Mouse (Mus musculus): ENCODE results near the gene Kcnc2.
A peak's percentile ranks its signal among the peaks of the same experiment; 100 is the strongest.
"Not testable (repeated sequence)": the region's sequence is repeated elsewhere in the genome, so short reads cannot be mapped to it uniquely, and the experiment has no call there.

Gene Kcnc2

DNA sequence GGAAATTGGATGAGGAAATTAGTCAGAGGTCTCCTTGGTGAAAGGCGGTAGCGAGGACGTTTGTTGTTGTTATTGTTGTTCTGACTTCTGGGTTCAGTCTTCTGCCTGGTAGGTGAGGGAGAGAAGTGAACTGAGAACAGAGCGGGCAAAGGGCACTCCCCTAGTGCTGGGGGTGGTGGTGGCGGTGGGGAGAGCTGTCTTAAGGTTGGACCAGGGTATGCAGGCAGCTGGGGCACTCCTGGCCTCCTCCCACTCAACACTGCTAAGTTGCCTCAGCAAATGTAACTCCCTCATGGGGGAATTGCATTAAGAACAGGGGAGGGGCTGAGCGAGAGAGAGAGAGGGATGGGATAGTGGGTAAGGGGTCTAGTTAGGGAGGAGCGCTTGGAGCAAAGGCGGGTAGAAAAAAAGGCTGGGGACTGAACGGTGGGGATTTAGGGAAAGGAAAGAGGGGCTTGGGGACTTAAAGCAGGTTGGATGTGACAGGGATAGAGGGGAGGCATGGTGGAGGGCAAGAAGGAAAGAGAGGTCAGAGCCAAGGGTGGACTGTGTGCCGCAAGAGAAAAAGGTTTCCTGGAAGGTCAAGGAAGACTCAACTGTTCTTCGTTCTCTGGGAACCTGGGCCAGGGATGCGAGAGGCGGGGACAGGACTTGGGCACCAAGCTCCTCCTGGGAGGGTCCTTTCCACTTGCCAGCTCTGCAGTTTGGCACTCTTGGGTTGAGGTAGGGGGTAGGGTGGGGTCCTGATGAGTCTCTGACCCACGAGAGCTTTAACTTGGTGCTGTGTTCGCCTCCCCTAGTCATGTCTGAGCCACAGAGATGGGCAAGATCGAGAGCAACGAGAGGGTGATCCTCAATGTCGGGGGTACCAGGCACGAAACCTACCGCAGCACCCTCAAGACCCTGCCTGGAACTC is at the start of gene Kcnc2:
Kcnc2 (plus strand) TSS at position 235 of the 916 bp plus-strand sequence.
- peak; percentile 2 for DNase-seq

DNA sequence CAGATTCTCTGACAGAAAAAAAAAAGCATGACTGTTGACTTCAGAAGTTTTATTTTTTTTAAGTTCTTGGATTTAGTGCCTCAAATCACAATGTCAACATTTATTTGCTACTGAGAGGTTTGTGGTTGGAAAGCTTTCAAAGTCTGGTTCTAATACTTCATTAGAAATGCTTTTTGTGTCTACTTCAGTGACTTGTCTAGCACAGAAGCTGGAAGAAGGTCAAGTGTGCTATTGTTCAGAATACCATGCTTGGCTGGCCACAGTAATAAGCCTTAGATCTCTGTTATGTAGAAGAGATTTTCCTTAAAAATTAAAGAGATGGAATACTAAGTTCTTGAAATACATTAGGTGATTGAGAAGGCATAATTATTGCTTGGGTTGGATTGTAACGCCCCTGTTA is 43.8 kb upstream of the Kcnc2 start:
- DNase-seq: no peak

DNA sequence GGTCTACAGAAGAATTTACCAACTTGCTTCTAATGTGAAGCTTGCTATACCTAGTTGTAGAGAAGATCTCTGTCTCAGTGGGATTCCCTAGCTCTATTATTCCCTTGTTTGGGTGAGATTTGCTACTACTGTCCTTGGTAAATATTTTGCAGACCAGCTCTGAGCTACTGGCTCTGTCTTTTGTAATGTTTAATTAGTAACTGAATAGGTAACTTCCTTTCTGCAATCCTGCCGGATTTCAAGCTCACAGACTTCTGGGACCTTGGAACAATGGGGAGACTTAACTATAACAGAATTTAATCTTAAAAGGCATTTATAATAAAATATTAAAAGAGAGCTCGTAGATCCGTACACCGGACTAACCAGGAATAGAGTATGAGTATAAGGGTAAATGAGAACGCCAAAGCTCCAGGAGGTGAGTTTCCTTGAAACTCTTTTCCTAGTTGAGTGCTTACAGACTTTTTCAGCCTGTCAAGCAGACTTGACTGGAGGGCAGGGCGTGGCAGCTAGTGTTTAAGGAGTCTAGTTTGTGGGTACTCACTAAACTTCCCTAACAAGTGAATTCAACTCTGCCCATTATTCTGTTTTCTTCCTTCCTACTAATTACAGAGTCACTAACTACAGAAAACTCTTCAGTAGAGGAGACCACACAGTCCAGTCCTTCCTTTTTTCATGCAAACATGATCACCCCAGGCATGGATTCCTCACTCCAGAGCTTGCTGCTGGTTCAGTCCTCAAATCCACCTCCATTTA is 41.7 kb upstream of the Kcnc2 start:
- DNase-seq: peak; percentile 1

GRCm38 (mm10) chr10:112232733-112233132 is 38.2 kb upstream of the Kcnc2 start:
- not testable (repeated sequence) for DNase-seq

DNA sequence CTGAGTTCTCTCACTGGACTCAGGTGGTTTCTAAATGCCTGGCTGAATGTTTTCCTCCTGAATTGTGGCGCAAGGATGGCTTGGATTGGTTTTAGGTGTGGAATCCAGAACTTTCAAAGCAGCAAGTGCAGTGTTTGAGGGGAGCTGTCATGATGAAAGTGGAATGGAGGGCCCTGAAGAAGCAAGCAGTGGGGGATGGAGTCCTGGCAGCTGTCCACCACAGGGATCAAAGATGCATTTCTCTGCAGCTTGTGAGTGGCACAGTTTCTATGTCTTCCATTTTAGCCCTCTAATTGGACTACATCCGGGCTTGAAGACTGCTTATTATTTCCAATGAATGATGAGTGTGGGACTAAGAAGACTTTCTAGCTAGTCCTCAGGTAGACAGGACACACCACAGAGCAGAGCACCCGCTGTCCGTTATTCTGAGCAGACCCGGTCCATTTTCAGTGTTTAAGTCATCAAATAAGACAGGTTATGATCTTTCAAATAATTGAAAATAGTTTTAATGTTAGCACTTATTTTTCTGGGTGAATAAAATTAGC is 35.5 kb upstream of the Kcnc2 start:
- not testable (repeated sequence) for DNase-seq

DNA sequence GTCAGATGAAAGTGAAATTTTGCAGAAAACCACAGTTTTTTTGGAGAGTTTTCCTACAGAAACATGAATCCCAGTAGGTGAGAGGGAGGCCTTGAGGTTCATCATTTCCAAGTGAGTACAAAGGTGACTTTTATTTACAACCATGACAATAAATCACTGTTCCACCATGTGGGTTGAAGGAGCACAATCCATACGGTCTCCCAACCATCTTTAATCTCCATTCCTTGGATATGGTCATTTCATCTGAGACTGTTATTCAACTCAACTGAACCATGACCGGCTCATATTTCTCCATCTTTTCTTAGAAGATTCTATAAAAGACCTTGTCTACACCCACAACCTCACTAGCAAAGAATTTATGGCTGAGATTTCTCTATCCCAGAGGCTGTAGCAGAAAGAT is 22.6 kb upstream of the Kcnc2 start:
- no peak for DNase-seq

DNA sequence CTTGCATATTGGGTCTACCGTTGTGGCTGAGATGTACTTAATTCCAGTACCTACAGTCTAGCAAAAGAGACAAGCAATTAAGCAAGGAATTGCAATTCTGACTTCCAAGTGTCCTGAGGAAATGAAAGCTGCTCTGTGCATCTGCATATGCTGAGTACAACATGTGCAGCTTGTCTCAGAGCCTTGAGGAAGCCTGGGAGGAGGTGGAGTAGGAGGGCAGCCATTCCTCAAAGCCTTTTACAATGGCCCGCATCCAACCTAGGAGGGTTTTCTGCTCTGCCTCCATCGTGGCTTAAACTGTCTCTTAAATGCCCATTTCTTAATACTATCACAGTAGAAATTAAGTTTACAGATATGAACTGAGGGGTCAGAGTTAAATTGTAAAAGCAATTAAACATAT is 7.5 kb upstream of the Kcnc2 start:
- DNase-seq: no peak

DNA sequence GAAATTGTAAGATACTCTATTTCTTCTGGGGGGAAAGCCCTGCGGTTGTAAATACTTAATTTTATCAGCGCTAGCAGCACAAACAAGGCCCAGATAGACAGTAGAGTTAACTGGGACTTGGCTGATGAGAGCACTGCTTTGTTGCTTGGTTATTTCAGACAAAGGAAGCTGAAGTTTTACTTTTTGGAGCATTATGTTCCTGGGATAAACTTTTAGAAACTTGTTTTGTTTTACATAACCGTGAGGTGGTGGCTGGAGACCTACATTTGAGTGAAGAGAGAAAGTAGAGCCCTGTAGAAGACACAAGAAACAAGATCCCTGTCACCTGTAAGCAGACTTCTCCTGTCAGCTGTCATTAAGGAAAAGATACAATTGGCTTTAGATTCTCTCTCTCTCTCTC is 1.4 kb upstream of the Kcnc2 start:
- DNase-seq: no peak

GRCm38 (mm10) chr10:112269939-112270781 is 761 bp upstream of the Kcnc2 start:
- peak; percentile 2 for DNase-seq

DNA sequence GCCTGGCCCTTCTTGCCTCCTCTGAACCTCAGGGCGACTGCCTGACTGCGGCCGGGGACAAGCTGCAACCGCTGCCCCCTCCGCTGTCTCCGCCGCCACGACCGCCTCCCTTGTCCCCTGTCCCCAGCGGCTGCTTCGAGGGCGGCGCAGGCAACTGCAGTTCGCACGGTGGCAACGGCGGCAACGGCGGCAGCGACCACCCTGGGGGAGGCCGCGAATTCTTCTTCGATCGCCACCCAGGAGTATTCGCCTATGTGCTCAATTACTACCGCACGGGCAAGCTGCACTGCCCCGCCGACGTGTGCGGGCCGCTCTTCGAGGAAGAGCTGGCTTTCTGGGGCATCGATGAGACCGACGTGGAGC is 863 bp downstream of the Kcnc2 start:
- DNase-seq: no peak

- no peak for DNase-seq
Measured at GRCm38 (mm10) chr10:112272171-112272570, 1.2 kb downstream of the Kcnc2 start.

DNA sequence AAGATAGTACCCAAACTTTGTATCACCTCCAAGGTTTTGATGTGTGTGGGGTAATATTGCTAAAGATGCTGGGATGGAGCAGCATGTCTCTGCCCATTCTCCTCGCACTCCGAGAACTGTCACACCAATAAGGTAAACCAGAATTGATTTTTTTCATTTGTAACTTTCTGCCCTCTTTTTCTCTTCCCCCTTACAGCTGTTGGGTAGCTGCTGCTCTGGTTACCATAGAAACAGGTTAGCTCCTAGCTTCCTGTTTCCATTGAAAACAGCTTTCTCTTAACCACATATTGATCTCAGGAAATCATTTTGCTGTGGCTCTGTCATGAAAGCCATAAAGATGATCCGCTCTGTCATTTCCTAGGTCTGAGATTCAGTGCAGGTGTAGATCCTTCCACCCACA is 7.1 kb downstream of the Kcnc2 start:
- no peak for DNase-seq

GRCm38 (mm10) chr10:112315136-112315535 is 44.2 kb downstream of the Kcnc2 start:
- DNase-seq: no peak

DNA sequence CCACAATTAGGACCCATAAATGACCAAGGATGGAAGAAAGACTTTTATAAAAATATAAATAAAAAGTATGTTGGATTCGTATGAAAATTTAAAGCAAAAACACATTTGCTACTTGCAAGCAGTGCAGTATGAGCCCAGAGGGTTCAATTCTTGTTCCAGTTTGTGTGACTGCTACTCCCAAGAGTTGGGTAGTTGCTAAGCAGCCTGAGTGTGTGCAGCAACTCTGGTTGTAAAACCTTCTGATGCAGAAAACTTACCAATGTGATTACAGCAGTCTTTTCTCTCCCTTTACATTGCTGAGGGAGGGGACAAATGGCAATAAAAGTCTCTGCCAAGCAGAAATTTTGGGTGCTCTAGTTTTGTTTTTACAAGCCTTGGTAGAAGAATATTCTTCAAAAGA is 46.9 kb downstream of the Kcnc2 start:
- no peak for DNase-seq

GRCm38 (mm10) chr10:112357669-112358362 is 86.9 kb downstream of the Kcnc2 start:
- DNase-seq: no peak

- DNase-seq: no peak
Measured at GRCm38 (mm10) chr10:112358363-112358704, 87.4 kb downstream of the Kcnc2 start.

- no peak for DNase-seq
Measured at GRCm38 (mm10) chr10:112360704-112361103, 89.8 kb downstream of the Kcnc2 start.

DNA sequence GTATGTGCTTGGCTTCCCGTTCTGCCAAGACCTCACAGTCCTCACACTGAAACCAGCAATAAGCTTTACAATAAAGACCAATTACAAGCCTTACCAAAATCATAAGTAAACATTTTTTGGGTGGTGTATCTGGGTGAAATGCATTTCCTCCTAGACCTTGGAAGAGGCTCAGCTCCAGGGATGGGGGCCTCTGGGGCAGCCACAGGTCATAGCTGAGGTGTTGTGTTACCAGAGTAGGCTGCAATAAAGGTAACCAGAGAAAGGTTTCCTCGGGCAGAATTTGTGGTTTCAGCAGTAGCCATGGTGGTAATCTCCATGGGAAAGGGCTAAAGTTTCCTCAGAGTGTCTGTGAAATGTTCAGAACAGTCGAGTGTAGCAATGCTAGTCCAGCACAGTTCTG is 97.4 kb downstream of the Kcnc2 start:
- DNase-seq: no peak

DNA sequence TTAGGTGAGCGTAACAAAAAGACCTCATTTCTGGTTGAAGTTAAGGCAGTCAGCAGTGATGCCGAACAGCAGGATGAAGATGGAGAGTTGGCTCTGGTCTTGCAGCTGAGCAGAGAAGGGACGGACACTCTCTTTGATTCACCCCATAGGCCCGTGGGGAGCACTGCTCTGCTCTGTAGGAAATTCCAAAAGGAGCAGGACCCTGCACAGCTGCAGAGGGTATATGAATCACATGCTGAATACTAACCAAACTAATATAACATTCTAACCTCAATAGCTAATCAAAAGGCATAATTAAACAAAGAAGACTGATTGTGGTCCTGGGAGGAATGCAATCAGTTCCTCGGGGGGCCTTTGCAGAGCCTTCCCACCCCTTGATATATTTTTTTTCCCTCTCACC is 106.2 kb downstream of the Kcnc2 start:
- DNase-seq: no peak

- DNase-seq: no peak
Measured at GRCm38 (mm10) chr10:112378465-112378864, 107.5 kb downstream of the Kcnc2 start.

DNA sequence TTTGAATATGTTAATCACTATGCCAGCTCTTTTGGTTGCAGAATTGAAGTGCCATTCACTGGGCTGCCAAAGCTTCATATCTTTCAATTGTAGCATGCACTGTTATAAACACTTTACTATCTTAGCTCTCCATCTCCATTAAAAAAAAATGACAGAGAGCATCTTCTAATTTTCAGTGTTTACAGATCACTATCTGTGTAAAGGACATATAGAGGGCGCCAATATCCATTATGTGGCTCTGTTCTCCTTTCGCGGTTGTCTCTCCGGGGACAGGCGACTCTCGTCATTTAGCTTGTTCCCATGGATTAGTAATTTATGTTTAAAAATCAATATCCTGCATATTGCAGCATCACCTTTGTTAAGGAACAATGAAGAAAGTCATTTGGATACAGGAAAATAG is 109.7 kb downstream of the Kcnc2 start:
- no peak for DNase-seq

DNA sequence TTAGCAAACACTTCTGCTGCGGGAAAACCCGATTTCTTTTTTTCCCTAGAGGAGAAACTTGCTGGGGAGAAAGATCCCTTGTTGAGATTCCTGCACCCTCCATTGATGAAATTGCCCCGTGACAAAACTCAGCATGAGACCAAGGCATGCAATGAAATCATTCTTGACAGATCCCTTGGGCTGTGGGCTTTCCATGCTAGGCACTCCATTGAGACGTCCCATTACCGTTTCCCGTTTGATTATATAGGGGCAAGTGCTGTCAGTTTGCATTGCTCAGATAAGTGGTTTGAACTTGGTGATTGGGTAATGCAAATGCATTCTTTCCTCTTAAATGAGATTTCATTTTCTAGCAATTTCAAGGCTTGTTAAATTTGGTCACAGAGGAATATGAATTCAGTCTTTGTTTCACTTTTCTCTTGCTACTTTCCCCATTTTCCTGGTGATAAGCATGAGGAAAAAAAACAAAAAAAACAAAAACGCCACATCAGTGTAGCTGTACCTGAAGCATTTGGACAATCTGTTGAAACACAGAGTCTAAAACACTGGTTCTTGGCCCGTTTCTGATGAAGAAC is 123.6 kb downstream of the Kcnc2 start:
- DNase-seq: no peak
